Comparison of ENCODE assay signal across 8 mouse cellular contexts in the genomic region with DNA sequence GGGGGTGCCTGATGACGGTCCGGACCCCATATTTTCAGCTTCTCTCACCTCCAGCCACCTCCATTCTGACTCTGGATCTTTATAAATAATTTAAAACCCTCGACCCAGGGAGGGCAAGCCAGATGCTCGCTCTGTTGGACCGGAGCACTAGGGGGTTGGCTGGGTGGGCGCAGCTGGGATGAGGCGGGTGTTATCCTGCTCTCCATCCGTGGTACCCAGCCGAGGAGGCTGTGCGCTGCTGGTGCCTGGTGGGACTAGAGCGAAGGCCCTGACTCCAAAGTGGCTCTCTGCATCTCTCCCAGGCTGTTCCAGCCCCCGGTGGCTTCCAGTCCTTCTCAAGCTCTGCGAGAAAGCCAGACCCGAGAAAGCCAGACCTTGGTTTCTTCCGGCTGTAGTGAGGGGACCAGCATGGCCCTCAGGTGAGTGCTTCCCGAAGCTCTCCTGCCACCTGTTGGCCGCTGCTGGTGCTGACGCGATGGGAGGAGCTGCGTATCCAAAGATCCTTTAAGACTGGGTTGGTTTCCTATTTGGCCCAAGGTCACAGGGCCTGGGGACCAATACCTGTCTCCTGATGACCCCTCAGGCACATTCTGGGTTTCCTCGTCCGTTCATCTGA.
DNase-seq lines count a peak whose midpoint lies in the region; ATAC-seq and TF ChIP-seq lines count a peak whose summit lies in the region.

No protein-coding gene starts in this region.

- no peak overlapping the region for H3K27ac ChIP-seq in ES-E14 (ENCODE audit: insufficient read depth, low read depth, low read length, poor library complexity, severe bottlenecking)
- no peak overlapping the region for H3K27ac ChIP-seq in forebrain, embryonic 13.5 days
- H3K27ac ChIP-seq in hindbrain, embryonic 10.5 days = 0 out of 2 replicates have a peak overlapping the region, but pooled peaks have one; percentile 53

- peak overlapping the region; percentile 49 to 70 for H3K4me3 ChIP-seq in ES-E14 (ENCODE audit: insufficient read depth in 1 of 2, low read depth in 1 of 2, low read length in 2 of 2, poor library complexity in 1 of 2, severe bottlenecking in 1 of 2)
- H3K4me3 ChIP-seq in forebrain, embryonic 13.5 days = peak overlapping the region; percentile 31
- peak overlapping the region; percentile 48 for H3K4me3 ChIP-seq in hindbrain, embryonic 10.5 days

- peak overlapping the region; percentile 45 for H3K9ac ChIP-seq in ES-E14 (ENCODE audit: insufficient read depth, low read depth, low read length, poor library complexity, severe bottlenecking)
- H3K9ac ChIP-seq in forebrain, embryonic 13.5 days = peak overlapping the region; percentile 54

- no peaks in the 10 kb centered on the region for H3K4me1 ChIP-seq in ES-E14 (ENCODE audit: control insufficient read depth in 2 of 2, insufficient read depth in 2 of 2, low read length in 2 of 2, poor library complexity in 1 of 2)
- H3K4me1 ChIP-seq in forebrain, embryonic 13.5 days = peaks cover 17% of the 10 kb centered on the region
- peaks cover 34% of the 10 kb centered on the region for H3K4me1 ChIP-seq in hindbrain, embryonic 10.5 days (replicated peaks)

- H3K27me3 ChIP-seq in forebrain, embryonic 13.5 days = peaks cover 50% of the 10 kb centered on the region
- peaks cover 87% of the 10 kb centered on the region for H3K27me3 ChIP-seq in hindbrain, embryonic 10.5 days (ENCODE audit: insufficient read depth, poor library complexity, severe bottlenecking)

- DNase-seq in ES-E14 (ENCODE audit: low read depth, low spot score) = peak; percentile 67
- DNase-seq in brain, adult 2 months (ENCODE audit: low read depth, low spot score) = peak; percentile 65
- DNase-seq in hindbrain, embryonic 10.5 days (ENCODE audit: low spot score) = peak; percentile 86
- peak; percentile 15 for DNase-seq in layer of hippocampus, adult 9-11 months
- peak; percentile 74 for DNase-seq in lung, postnatal 10 days
- DNase-seq in right cerebral cortex, adult 2 months (ENCODE audit: low spot score in 2 of 2) = peak; percentile 64 to 71
- peak; percentile 69 to 83 for DNase-seq in urinary bladder, postnatal 4 days (ENCODE audit: low spot score in 2 of 2)

- ATAC-seq in forebrain, embryonic 13.5 days = peak; percentile 72

- H3K36me3 ChIP-seq in ES-E14 (ENCODE audit: control insufficient read depth, insufficient read depth, low read length, poor library complexity, severe bottlenecking) = no peaks in the 10 kb centered on the region
- H3K36me3 ChIP-seq in forebrain, embryonic 13.5 days (ENCODE audit: poor library complexity, severe bottlenecking) = no peaks in the 10 kb centered on the region
- H3K36me3 ChIP-seq in hindbrain, embryonic 10.5 days = no peaks in the 10 kb centered on the region

- peak overlapping the region; percentile 63 for H3K4me2 ChIP-seq in forebrain, embryonic 13.5 days

- H3K9me3 ChIP-seq in ES-E14 (ENCODE audit: control insufficient read depth, insufficient read depth, low read depth, low read length) = no peaks in the 10 kb centered on the region
- H3K9me3 ChIP-seq in forebrain, embryonic 13.5 days (replicated peaks) = no peaks in the 10 kb centered on the region
- H3K9me3 ChIP-seq in hindbrain, embryonic 10.5 days = no peaks in the 10 kb centered on the region

- in situ Hi-C loops in ES-E14 (cut with MboI; ENCODE audit: low sequenced_read_pairs in 2 of 2, unreplicated experiment in 2 of 2) = no loop called here

- WGBS in forebrain, embryonic 13.5 days = 5% methylated on average over 22 of the region's 22 CpGs
- WGBS in hindbrain, embryonic 10.5 days = 7% methylated on average over 22 of the region's 22 CpGs

TF ChIP-seq in ES-E14, 5 proteins besides CTCF, POLR2A, EP300 and RAD21:
- peak; percentile 61; the same call in 1 of the 2 replicates for TF ChIP-seq ZC3H11A (IDR thresholded peaks at IDR 0.05; ENCODE audit: borderline replicate concordance, low read depth, low read length)
- TF ChIP-seq HCFC1 (IDR thresholded peaks at IDR 0.05; ENCODE audit: borderline replicate concordance, insufficient read depth, low read length) = no peak

Comparison
In these comparisons a context has a peak if more than half of its experiments do, and no peak if none do; other contexts are left out.
1. DNase-seq: peak in every context shown above with its lines; median percentile 86 in hindbrain, embryonic 10.5 days; 76 in urinary bladder, postnatal 4 days; 74 in lung, postnatal 10 days; 68 in right cerebral cortex, adult 2 months; 67 in ES-E14; 65 in brain, adult 2 months; 15 in layer of hippocampus, adult 9-11 months.